Comparison of ENCODE assay signal across 9 mouse cellular contexts in genomic region chr2:180045283-180045682, GRCm38 (mm10). TPM values are rescaled to one million over a fixed set of nuclear protein-coding genes. Genes with fewer than 3 reads are reported as not detected.
DNase-seq lines count a peak whose midpoint lies in the region; ATAC-seq and TF ChIP-seq lines count a peak whose summit lies in the region.
"Had no signal": no experiment of that assay in that cellular context is flagged by ENCODE, and none has a peak within 500 bp of the region (broad histone marks: within the 10 kb centered on the region; RNA-seq: fewer than 3 reads in every experiment).

No protein-coding gene starts in this region.

- no peaks in the 10 kb centered on the region for H3K9me3 ChIP-seq in neural tube, embryonic 11.5 days (ENCODE audit: control insufficient read depth, low read length)
- H3K9me3 ChIP-seq: heart, embryonic 15.5 days had no signal

- no peak overlapping the region for H3K27ac ChIP-seq in neural tube, embryonic 11.5 days (ENCODE audit: low read depth, low read length)
- H3K27ac ChIP-seq in small intestine, adult 2 months (ENCODE audit: insufficient read depth, low read depth, low read length), result no peak overlapping the region
- H3K27ac ChIP-seq: heart, embryonic 15.5 days had no signal

- no peak overlapping the region for H3K9ac ChIP-seq in neural tube, embryonic 11.5 days (ENCODE audit: low read length)
- H3K9ac ChIP-seq: heart, embryonic 15.5 days had no signal

- no peak overlapping the region for H3K4me2 ChIP-seq in neural tube, embryonic 11.5 days (ENCODE audit: low read depth)
- H3K4me2 ChIP-seq: heart, embryonic 15.5 days had no signal

- no peaks in the 10 kb centered on the region for H3K36me3 ChIP-seq in neural tube, embryonic 11.5 days (ENCODE audit: control insufficient read depth, insufficient read depth, low read length)
- no peaks in the 10 kb centered on the region for H3K36me3 ChIP-seq in small intestine, adult 2 months (ENCODE audit: control insufficient read depth, insufficient read depth, low read length)
- H3K36me3 ChIP-seq: heart, embryonic 15.5 days had no signal

- 56% methylated on average over 4 of the region's 4 CpGs for WGBS in neural tube, embryonic 11.5 days
- WGBS in small intestine, adult 2 months, result 42% methylated on average over 4 of the region's 4 CpGs

- 0 out of 2 replicates have a peak overlapping the region, but pooled peaks have one; percentile 4 for H3K4me3 ChIP-seq in neural tube, embryonic 11.5 days (ENCODE audit: low read depth, low read length)
- H3K4me3 ChIP-seq in small intestine, adult 2 months (ENCODE audit: low read depth, low read length), result no peak overlapping the region
- H3K4me3 ChIP-seq: heart, embryonic 15.5 days had no signal

- no peak for TF ChIP-seq POLR2A in small intestine, adult 2 months (IDR thresholded peaks at IDR 0.05; ENCODE audit: low read depth, low read length)

- no peak for ATAC-seq in neural tube, embryonic 11.5 days (ENCODE audit: insufficient read depth, low FRiP score, low TSS enrichment)

- peaks cover 24% of the 10 kb centered on the region for H3K4me1 ChIP-seq in neural tube, embryonic 11.5 days (ENCODE audit: control insufficient read depth, insufficient read depth, low read length)
- H3K4me1 ChIP-seq in small intestine, adult 2 months (ENCODE audit: control insufficient read depth, insufficient read depth, insufficient read length, low read length), result peaks cover 8% of the 10 kb centered on the region

- H3K27me3 ChIP-seq in neural tube, embryonic 11.5 days (ENCODE audit: control insufficient read depth, insufficient read depth, low read length), result no peaks in the 10 kb centered on the region
- H3K27me3 ChIP-seq in small intestine, adult 2 months (ENCODE audit: control insufficient read depth, insufficient read depth, low read length), result no peaks in the 10 kb centered on the region
- H3K27me3 ChIP-seq: heart, embryonic 15.5 days had no signal

- peak; percentile 62; the same call in 1 of the 2 replicates for TF ChIP-seq CTCF in small intestine, adult 2 months (IDR thresholded peaks at IDR 0.05; ENCODE audit: extremely low read depth, insufficient read length, insufficient replicate concordance, low read depth, low read length)

- DNase-seq in gastrocnemius, adult 18-20 months (ENCODE audit: low spot score), result peak; percentile 58
- no peak for DNase-seq in gastrocnemius, adult 8-10 months (ENCODE audit: low spot score in 2 of 2)
- peak; percentile 44 for DNase-seq in neural tube, embryonic 11.5 days (ENCODE audit: low spot score)
- DNase-seq in neural tube, embryonic 10.5 days (ENCODE audit: extremely low spot score, low spot score), result no peak
- DNase-seq in adrenal gland, postnatal 36 days, result peak; percentile 44 to 66
- peak; percentile 66 for DNase-seq in kidney, postnatal 36 days
- DNase-seq in left cerebral cortex, adult 8-10 months (ENCODE audit: low spot score in 2 of 2), result no peak

RNA-seq across cellular contexts. Expression of gene Ss18l1, which starts 3.0 kb away (rescaled TPM):
- total RNA-seq in gastrocnemius, adult 18-20 months (2021), result 1 to 10 TPM; 1.8 to 2.0 TPM
- total RNA-seq in gastrocnemius, adult 8-10 months (2022), result 1 to 10 TPM; 1.8 to 2.5 (median 2.1) TPM
- 19.2 and 20.9 TPM in 2 replicates for polyA plus RNA-seq in neural tube, embryonic 11.5 days (2014; fragmentation: Nextera tagmentation; extraction: Ambion mirVana)
- total RNA-seq in adrenal gland, postnatal 36 days (2021), result 10 to 100 TPM; 10.1 to 10.3 TPM
- polyA plus RNA-seq in small intestine, adult 2 months (2012; rRNA removed), result 4.0 and 7.7 TPM in 2 replicates
- 10 to 100 TPM; 37.1 to 40.6 (median 38.9) TPM for total RNA-seq in left cerebral cortex, adult 8-10 months (2022)

RNA-seq across cellular contexts. Expression of gene Psma7, which starts 3.0 kb away (rescaled TPM):
- 100 to 1,000 TPM; 147 to 149 TPM for total RNA-seq in gastrocnemius, adult 18-20 months (2021)
- 100 to 1,000 TPM; 137 to 165 (median 152) TPM for total RNA-seq in gastrocnemius, adult 8-10 months (2022)
- 770 and 786 TPM in 2 replicates for polyA plus RNA-seq in neural tube, embryonic 11.5 days (2014; fragmentation: Nextera tagmentation; extraction: Ambion mirVana)
- 100 to 1,000 TPM; 246 to 260 TPM for total RNA-seq in adrenal gland, postnatal 36 days (2021)
- polyA plus RNA-seq in small intestine, adult 2 months (2012; rRNA removed), result 102 and 152 TPM in 2 replicates
- 100 to 1,000 TPM; 169 to 186 (median 174) TPM for total RNA-seq in left cerebral cortex, adult 8-10 months (2022)

RNA-seq across cellular contexts. Expression of gene Lsm14b, which starts 20.5 kb away (rescaled TPM):
- 10 to 100 TPM; 44.0 to 47.6 TPM for total RNA-seq in gastrocnemius, adult 18-20 months (2021)
- 10 to 100 TPM; 48.2 to 51.7 (median 50.2) TPM for total RNA-seq in gastrocnemius, adult 8-10 months (2022)
- 10.1 and 11.6 TPM in 2 replicates for polyA plus RNA-seq in neural tube, embryonic 11.5 days (2014; fragmentation: Nextera tagmentation; extraction: Ambion mirVana)
- total RNA-seq in adrenal gland, postnatal 36 days (2021), result 10 to 100 TPM; 43.0 to 44.9 TPM
- polyA plus RNA-seq in small intestine, adult 2 months (2012; rRNA removed), result 10.7 and 23.7 TPM in 2 replicates
- 100 to 1,000 TPM in 3 of 4 experiments, 10 to 100 TPM in 1; 99.1 to 113 (median 109) TPM for total RNA-seq in left cerebral cortex, adult 8-10 months (2022)

RNA-seq across cellular contexts. Expression of gene Mtg2, which starts 25.1 kb away (rescaled TPM):
- 10 to 100 TPM; 15.0 to 15.3 TPM for total RNA-seq in gastrocnemius, adult 18-20 months (2021)
- 10 to 100 TPM; 14.1 to 17.9 (median 16.3) TPM for total RNA-seq in gastrocnemius, adult 8-10 months (2022)
- polyA plus RNA-seq in neural tube, embryonic 11.5 days (2014; fragmentation: Nextera tagmentation; extraction: Ambion mirVana), result 26.5 and 31.8 TPM in 2 replicates
- total RNA-seq in adrenal gland, postnatal 36 days (2021), result 10 to 100 TPM; 15.9 to 17.4 TPM
- 6.3 and 10.2 TPM in 2 replicates for polyA plus RNA-seq in small intestine, adult 2 months (2012; rRNA removed)
- 10 to 100 TPM; 14.8 to 18.1 (median 16.8) TPM for total RNA-seq in left cerebral cortex, adult 8-10 months (2022)

RNA-seq across cellular contexts. Expression of gene Hrh3, which starts 59.0 kb away (rescaled TPM):
- total RNA-seq in gastrocnemius, adult 18-20 months (2021), result not detected
- total RNA-seq in gastrocnemius, adult 8-10 months (2022), result not detected
- polyA plus RNA-seq in neural tube, embryonic 11.5 days (2014; fragmentation: Nextera tagmentation; extraction: Ambion mirVana), result 1.4 and 2.0 TPM in 2 replicates
- under 1 TPM in 1 of 2 experiments, not detected in 1; 0.13 TPM for total RNA-seq in adrenal gland, postnatal 36 days (2021)
- polyA plus RNA-seq in small intestine, adult 2 months (2012; rRNA removed), result 0.06 and 0.08 TPM in 2 replicates
- 100 to 1,000 TPM in 3 of 4 experiments, 10 to 100 TPM in 1; 95.0 to 129 (median 126) TPM for total RNA-seq in left cerebral cortex, adult 8-10 months (2022)
- polyA plus RNA-seq: heart, embryonic 15.5 days had no signal

Comparison
In these comparisons a context has a peak if more than half of its experiments do, and no peak if none do; other contexts are left out.
1. DNase-seq: peak in gastrocnemius, adult 18-20 months (single experiment), neural tube, embryonic 11.5 days (single experiment), adrenal gland, postnatal 36 days (2 of 2) and kidney, postnatal 36 days (2 of 2); none in gastrocnemius, adult 8-10 months (0 of 2), neural tube, embryonic 10.5 days (single experiment) and left cerebral cortex, adult 8-10 months (0 of 2).